ENCODE assay signal across 8 mouse cellular contexts in the genomic region with DNA sequence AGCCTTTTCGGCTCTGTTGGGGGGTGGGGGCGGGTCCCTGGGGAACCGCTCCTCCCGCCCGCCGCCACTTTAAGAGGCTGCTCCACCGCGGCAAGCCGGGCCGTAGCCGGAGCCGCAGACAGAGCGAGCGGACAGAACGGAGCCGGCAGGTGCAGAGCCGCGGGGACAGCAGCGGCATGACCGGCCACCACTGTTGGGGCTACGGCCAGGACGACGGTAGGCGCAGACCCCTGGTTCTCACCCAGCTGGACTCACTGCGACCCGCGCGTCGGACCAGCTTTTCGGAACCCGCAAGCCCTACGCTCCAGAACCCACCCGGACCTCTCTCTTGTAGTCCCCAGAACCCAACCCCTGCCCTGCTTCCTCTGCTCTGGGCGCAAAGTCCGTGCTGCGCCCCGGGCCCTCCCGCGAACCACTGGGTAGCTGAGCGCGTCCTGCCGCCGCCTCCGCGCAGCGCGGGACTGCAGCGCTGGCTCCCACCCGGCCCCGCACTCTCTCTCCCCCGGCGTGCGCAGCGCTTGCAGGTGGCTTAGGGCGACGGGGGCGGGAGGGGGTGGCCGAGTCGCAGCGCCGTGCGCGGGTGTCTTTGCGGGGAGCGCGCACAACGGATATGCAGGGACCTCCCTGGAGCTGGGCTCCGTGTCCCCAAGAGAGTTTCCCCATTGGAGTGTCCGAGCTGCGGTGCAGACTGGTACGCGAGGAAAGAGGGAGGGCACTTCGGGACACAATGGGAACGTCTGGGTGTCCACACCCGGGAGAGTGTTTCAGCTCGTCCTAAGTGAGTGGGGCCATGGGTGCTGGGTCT. TPM values are rescaled to one million over a fixed set of nuclear protein-coding genes. Genes with fewer than 3 reads are reported as not detected.
DNase-seq lines count a peak whose midpoint lies in the region; ATAC-seq and TF ChIP-seq lines count a peak whose summit lies in the region.

No protein-coding gene starts in this region.

- H3K36me3 ChIP-seq in forebrain, postnatal 0 days (ENCODE audit: insufficient read depth) = no peaks in the 10 kb centered on the region
- no peaks in the 10 kb centered on the region for H3K36me3 ChIP-seq in kidney, embryonic 15.5 days

- H3K4me3 ChIP-seq in forebrain, postnatal 0 days (ENCODE audit: low read depth, low read length) = peak overlapping the region; percentile 52
- H3K4me3 ChIP-seq in kidney, embryonic 15.5 days (replicated peaks) = peak overlapping the region; percentile 55

- TF ChIP-seq CTCF in forebrain, postnatal 0 days (IDR thresholded peaks at IDR 0.05; ENCODE audit: low read depth) = no peak

- peaks cover 27% of the 10 kb centered on the region for H3K27me3 ChIP-seq in forebrain, postnatal 0 days (ENCODE audit: insufficient read depth, low read length)
- peaks cover 60% of the 10 kb centered on the region for H3K27me3 ChIP-seq in kidney, embryonic 15.5 days

- WGBS in forebrain, postnatal 0 days = 2% methylated on average over 74 of the region's 76 CpGs
- under 1% methylated on average over 72 of the region's 76 CpGs for WGBS in kidney, embryonic 15.5 days

- peak overlapping the region; percentile 96 for H3K4me2 ChIP-seq in forebrain, postnatal 0 days (ENCODE audit: low read depth)
- peak overlapping the region; percentile 96 for H3K4me2 ChIP-seq in kidney, embryonic 15.5 days

- H3K27ac ChIP-seq in forebrain, postnatal 0 days (ENCODE audit: low read depth, low read length) = no peak overlapping the region
- H3K27ac ChIP-seq in kidney, embryonic 15.5 days = no peak overlapping the region

- no peaks in the 10 kb centered on the region for H3K9me3 ChIP-seq in forebrain, postnatal 0 days (ENCODE audit: low read length)
- H3K9me3 ChIP-seq in kidney, embryonic 15.5 days (replicated peaks) = no peaks in the 10 kb centered on the region

- ATAC-seq in forebrain, postnatal 0 days = peak; percentile 67
- ATAC-seq in kidney, embryonic 15.5 days (replicated peaks; ENCODE audit: low FRiP score) = peak; percentile 63
- ATAC-seq in megakaryocyte, adult 5-6 weeks (ENCODE audit: poor library complexity, severe bottlenecking) = 0 out of 2 replicates have a peak, but pooled peaks have one; percentile 19

- peak overlapping the region; percentile 23 for H3K9ac ChIP-seq in forebrain, postnatal 0 days
- peak overlapping the region; percentile 29; the same call in 1 of the 2 replicates for H3K9ac ChIP-seq in kidney, embryonic 15.5 days

- peak; percentile 37 for DNase-seq in layer of hippocampus, adult 11-12 months (ENCODE audit: low spot score)
- DNase-seq in layer of hippocampus, postnatal 14 days (ENCODE audit: low spot score in 2 of 2) = no peak
- peak; percentile 48 for DNase-seq in cerebellum, adult 11 months
- peak; percentile 26 for DNase-seq in forebrain, postnatal 0 days
- DNase-seq in right cerebral cortex, postnatal 4 days = peak; percentile 32
- DNase-seq in ovary, adult 18-20 months (ENCODE audit: low spot score) = no peak

- peaks cover 9% of the 10 kb centered on the region; the same call in 1 of the 2 replicates for H3K4me1 ChIP-seq in forebrain, postnatal 0 days (ENCODE audit: insufficient read depth)
- peaks cover 19% of the 10 kb centered on the region for H3K4me1 ChIP-seq in kidney, embryonic 15.5 days

RNA-seq across cellular contexts. Expression of gene Car7, which starts 6.4 kb away (rescaled TPM):
- total RNA-seq in layer of hippocampus, postnatal 14 days (2021) = 10 to 100 TPM; 15.8 to 20.4 TPM
- total RNA-seq in forebrain, postnatal 0 days (2014; rRNA removed) = 2.2 and 2.5 TPM in 2 replicates
- polyA plus RNA-seq in forebrain, postnatal 0 days (2015; fragmentation: Nextera tagmentation; extraction: Ambion mirVana) = 1.6 and 2.0 TPM in 2 replicates
- polyA plus RNA-seq in kidney, embryonic 15.5 days (2015; fragmentation: Nextera tagmentation; extraction: Ambion mirVana) = 2.3 and 2.4 TPM in 2 replicates
- 0.27 TPM in 1 of 2 replicates, not detected in the other for total RNA-seq in megakaryocyte, adult 5-6 weeks (2015)
- 0.44 and 1.2 TPM in 2 replicates for total RNA-seq in megakaryocyte, adult 5-6 weeks (2017)

RNA-seq across cellular contexts. Expression of gene Nae1, which starts 6.5 kb away (rescaled TPM):
- 10 to 100 TPM; 43.4 to 47.5 TPM for total RNA-seq in layer of hippocampus, postnatal 14 days (2021)
- 86.3 and 97.6 TPM in 2 replicates for total RNA-seq in forebrain, postnatal 0 days (2014; rRNA removed)
- polyA plus RNA-seq in forebrain, postnatal 0 days (2015; fragmentation: Nextera tagmentation; extraction: Ambion mirVana) = 120 and 134 TPM in 2 replicates
- 105 and 115 TPM in 2 replicates for polyA plus RNA-seq in kidney, embryonic 15.5 days (2015; fragmentation: Nextera tagmentation; extraction: Ambion mirVana)
- total RNA-seq in megakaryocyte, adult 5-6 weeks (2015) = 45.3 and 69.6 TPM in 2 replicates
- total RNA-seq in megakaryocyte, adult 5-6 weeks (2017) = 67.3 and 83.9 TPM in 2 replicates

RNA-seq across cellular contexts. Expression of gene Terb1, which starts 31.2 kb away (rescaled TPM):
- total RNA-seq in layer of hippocampus, postnatal 14 days (2021) = under 1 TPM; 0.60 to 0.79 TPM
- 0.43 and 0.46 TPM in 2 replicates for total RNA-seq in forebrain, postnatal 0 days (2014; rRNA removed)
- polyA plus RNA-seq in forebrain, postnatal 0 days (2015; fragmentation: Nextera tagmentation; extraction: Ambion mirVana) = 0.14 and 0.44 TPM in 2 replicates
- 0.32 and 0.48 TPM in 2 replicates for polyA plus RNA-seq in kidney, embryonic 15.5 days (2015; fragmentation: Nextera tagmentation; extraction: Ambion mirVana)
- not detected in 2 replicates for total RNA-seq in megakaryocyte, adult 5-6 weeks (2015)
- not detected in 2 replicates for total RNA-seq in megakaryocyte, adult 5-6 weeks (2017)

RNA-seq across cellular contexts. Expression of gene Pdp2, which starts 50.3 kb away (rescaled TPM):
- total RNA-seq in layer of hippocampus, postnatal 14 days (2021) = 1 to 10 TPM; 8.4 to 9.3 TPM
- 11.8 and 13.2 TPM in 2 replicates for total RNA-seq in forebrain, postnatal 0 days (2014; rRNA removed)
- 8.8 and 14.6 TPM in 2 replicates for polyA plus RNA-seq in forebrain, postnatal 0 days (2015; fragmentation: Nextera tagmentation; extraction: Ambion mirVana)
- 17.8 and 18.7 TPM in 2 replicates for polyA plus RNA-seq in kidney, embryonic 15.5 days (2015; fragmentation: Nextera tagmentation; extraction: Ambion mirVana)
- 6.8 TPM in 2 replicates for total RNA-seq in megakaryocyte, adult 5-6 weeks (2015)
- 6.1 and 6.6 TPM in 2 replicates for total RNA-seq in megakaryocyte, adult 5-6 weeks (2017)

Comparison
In these comparisons a context has a peak if more than half of its experiments do, and no peak if none do; other contexts are left out.
1. DNase-seq: peak in layer of hippocampus, adult 11-12 months (single experiment), cerebellum, adult 11 months (single experiment), forebrain, postnatal 0 days (single experiment) and right cerebral cortex, postnatal 4 days (single experiment); none in layer of hippocampus, postnatal 14 days (0 of 2) and ovary, adult 18-20 months (single experiment).
2. Peak in every context shown above with its lines, with median percentiles within 50 percentile points of each other: ATAC-seq.